Mouse (Mus musculus) liver, embryonic 14.5 days (tissue): ENCODE measurements at regions not wholly inside any gene's neighbourhood (a gene's known extent, or its start where the extent isn't known, plus 50 kb on each side); places are given as distances from the start of the nearest gene placed in this dataset.

Source experiments
- CTCF ChIP-seq: IDR thresholded peaks from 2 replicates; pipeline ENCODE4 v1.5.1; 2016; ENCODE audit warnings: antibody characterized with exemption, low read depth, control low read depth
- EP300 ChIP-seq: IDR thresholded peaks from 2 replicates; pipeline ENCODE4 v1.6.1; 2016; ENCODE audit warnings: antibody characterized with exemption, low read depth

DNA sequence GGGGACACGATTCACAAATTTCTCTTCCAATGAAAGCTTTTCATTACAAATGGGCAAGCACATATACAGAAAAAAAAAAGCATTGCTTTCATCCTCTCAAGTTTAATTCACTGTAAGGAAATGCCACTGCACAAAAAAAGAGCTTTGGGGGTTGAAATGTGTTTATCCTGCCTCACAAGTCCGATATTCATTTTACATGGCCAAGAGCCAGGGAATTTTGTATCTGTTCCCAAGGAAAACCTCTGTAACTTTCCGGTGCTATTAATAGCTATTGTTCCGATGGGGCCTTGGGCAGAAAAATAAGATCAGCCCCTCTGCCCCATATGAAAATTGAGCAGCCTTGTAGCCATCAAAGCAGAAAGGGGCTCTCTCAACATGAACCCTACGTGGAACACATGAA is 465.9 kb upstream of the Mki67 start:
- TF ChIP-seq CTCF: no peak
- TF ChIP-seq EP300: no peak
